Mouse (Mus musculus): ENCODE results near the gene Zswim7.

GRCm38 (mm10) chr11:62277086-62277485, 4.1 kb downstream of the Zswim7 start:
- TF ChIP-seq CTCF (IDR thresholded peaks at IDR 0.05; ENCODE audit: low read depth, low read length) (no peak), POLR2AphosphoS5 (IDR thresholded peaks at IDR 0.05; ENCODE audit: insufficient replicate concordance, low read depth, low read length) (no peak), GATA2 (IDR thresholded peaks at IDR 0.05; ENCODE audit: borderline replicate concordance, low read depth, low read length) (no peak)

All from G1E (cell line).